Mouse (Mus musculus) thymus, adult 2 months (tissue): Measurements from ENCODE around the gene Nsmce1. TPM values are rescaled to one million over a fixed set of nuclear protein-coding genes. Genes with fewer than 3 reads are reported as not detected.
A peak's percentile ranks its signal among the peaks of the same experiment; 100 is the strongest.

ENCODE experiments used
- DNase-seq: peaks from one replicate; pipeline ENCODE4 v3.0.0; 2021
- H3K27ac ChIP-seq: fragments of 200-500 bp; 2 replicates; pipeline ENCODE4 v1.5.1; 2012; ENCODE audit warnings: low read length, control low read depth; ENCODE audit not compliant: control insufficient read depth, insufficient read depth
- H3K27me3 ChIP-seq: fragments of 200-500 bp; 2 replicates; pipeline ENCODE4 v1.6.1; 2012; ENCODE audit warnings: mild to moderate bottlenecking, low read length, moderate library complexity, mixed read lengths; ENCODE audit not compliant: control insufficient read depth, insufficient read depth
- H3K36me3 ChIP-seq: fragments of 200-500 bp; 2 replicates; pipeline ENCODE4 v1.6.1; 2012; ENCODE audit warnings: mild to moderate bottlenecking, low read length, moderate library complexity; ENCODE audit not compliant: control insufficient read depth, insufficient read depth
- H3K4me1 ChIP-seq: fragments of 200-500 bp; replicated peaks from 2 replicates; pipeline ENCODE4 v1.6.1; 2012; ENCODE audit warnings: low read length; ENCODE audit not compliant: control insufficient read depth, insufficient read depth
- H3K4me3 ChIP-seq: fragments of 200-500 bp; 2 replicates; pipeline ENCODE4 v1.5.1; 2012; ENCODE audit warnings: mild to moderate bottlenecking, low read length, control low read depth, moderate library complexity; ENCODE audit not compliant: control insufficient read depth, insufficient read depth
- CTCF ChIP-seq: fragments of 200-500 bp; IDR thresholded peaks from 2 replicates; pipeline ENCODE4 v1.5.1; 2012; ENCODE audit warnings: mild to moderate bottlenecking, control low read depth, low read length, moderate library complexity, borderline replicate concordance; ENCODE audit not compliant: control insufficient read depth, poor library complexity, insufficient read depth; ENCODE audit errors: extremely low read depth
- POLR2A ChIP-seq: fragments of 200-500 bp; IDR thresholded peaks from 2 replicates; pipeline ENCODE4 v1.6.1; 2012; ENCODE audit warnings: mild to moderate bottlenecking, low read length, control low read depth, moderate library complexity; ENCODE audit not compliant: control insufficient read depth, poor library complexity, insufficient read depth; ENCODE audit errors: extremely low read depth
- whole genome bisulfite sequencing: fragments of 180-500 bp; shearing (Covaris S2); methylation state at CpG from one replicate; pipeline ENCODE4 v1.1.7; 2018; 5-methylcytosine and 5-hydroxymethylcytosine counted together
- polyA plus RNA-seq: library from polyadenylated mRNA; depleted of rRNA; stranded (reverse); fragments of >200 nt; gene quantifications from 2 replicates; pipeline ENCODE4 v1.2.3, GENCODE M21; 2012

Nsmce1 gene
- polyA plus RNA-seq, 1 experiment = 111 TPM

- Histone ChIP-seq H3K4me1 (peaks cover 14% of the 10 kb centered on the region), H3K36me3 (no peaks in the 10 kb centered on the region), H3K27ac (no peak overlapping the region), H3K27me3 (no peaks in the 10 kb centered on the region), H3K4me3 (no peak overlapping the region)
- TF ChIP-seq POLR2A (no peak), CTCF (no peak)
- 97% methylated on average over 5 of the region's 5 CpGs for WGBS
- DNase-seq = no peak
Measured at GRCm38 (mm10) chr7:125504618-125505017, 13.2 kb upstream of the Nsmce1 start.

- DNase-seq = no peak
- Histone ChIP-seq H3K4me3 (no peak overlapping the region), H3K36me3 (no peaks in the 10 kb centered on the region), H3K27ac (no peak overlapping the region), H3K4me1 (peaks cover 14% of the 10 kb centered on the region), H3K27me3 (no peaks in the 10 kb centered on the region)
- WGBS = 53% methylated on average over 5 of the region's 5 CpGs
- TF ChIP-seq POLR2A (no peak), CTCF (no peak)
Measured at GRCm38 (mm10) chr7:125503374-125504092, 12.1 kb upstream of the Nsmce1 start.

DNA sequence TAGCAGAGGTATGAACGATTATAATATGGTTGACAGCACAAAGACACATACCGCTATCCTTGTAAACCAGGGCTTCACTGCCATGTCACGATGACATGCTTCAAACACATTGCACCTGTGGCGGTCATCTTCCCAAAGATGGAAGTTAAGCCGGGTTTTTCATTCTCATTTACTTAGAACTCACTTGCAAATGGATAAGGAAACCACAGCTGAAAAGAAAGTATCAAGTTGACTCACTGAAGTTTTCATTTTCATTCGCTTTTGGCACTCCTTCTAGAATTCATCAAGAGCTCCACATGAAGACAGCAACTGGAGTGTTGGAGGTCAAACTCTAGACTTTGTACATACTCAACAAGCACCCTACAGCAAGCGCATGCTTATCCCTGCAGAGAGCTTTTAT lies 9.5 kb upstream of the Nsmce1 start:
- TF ChIP-seq POLR2A = no peak
- no peak for TF ChIP-seq CTCF
- Histone ChIP-seq H3K27me3 (no peaks in the 10 kb centered on the region), H3K27ac (no peak overlapping the region), H3K4me1 (peaks cover 9% of the 10 kb centered on the region), H3K36me3 (no peaks in the 10 kb centered on the region), H3K4me3 (no peak overlapping the region)
- 90% methylated on average over 7 of the region's 7 CpGs for WGBS
- DNase-seq = no peak

DNA sequence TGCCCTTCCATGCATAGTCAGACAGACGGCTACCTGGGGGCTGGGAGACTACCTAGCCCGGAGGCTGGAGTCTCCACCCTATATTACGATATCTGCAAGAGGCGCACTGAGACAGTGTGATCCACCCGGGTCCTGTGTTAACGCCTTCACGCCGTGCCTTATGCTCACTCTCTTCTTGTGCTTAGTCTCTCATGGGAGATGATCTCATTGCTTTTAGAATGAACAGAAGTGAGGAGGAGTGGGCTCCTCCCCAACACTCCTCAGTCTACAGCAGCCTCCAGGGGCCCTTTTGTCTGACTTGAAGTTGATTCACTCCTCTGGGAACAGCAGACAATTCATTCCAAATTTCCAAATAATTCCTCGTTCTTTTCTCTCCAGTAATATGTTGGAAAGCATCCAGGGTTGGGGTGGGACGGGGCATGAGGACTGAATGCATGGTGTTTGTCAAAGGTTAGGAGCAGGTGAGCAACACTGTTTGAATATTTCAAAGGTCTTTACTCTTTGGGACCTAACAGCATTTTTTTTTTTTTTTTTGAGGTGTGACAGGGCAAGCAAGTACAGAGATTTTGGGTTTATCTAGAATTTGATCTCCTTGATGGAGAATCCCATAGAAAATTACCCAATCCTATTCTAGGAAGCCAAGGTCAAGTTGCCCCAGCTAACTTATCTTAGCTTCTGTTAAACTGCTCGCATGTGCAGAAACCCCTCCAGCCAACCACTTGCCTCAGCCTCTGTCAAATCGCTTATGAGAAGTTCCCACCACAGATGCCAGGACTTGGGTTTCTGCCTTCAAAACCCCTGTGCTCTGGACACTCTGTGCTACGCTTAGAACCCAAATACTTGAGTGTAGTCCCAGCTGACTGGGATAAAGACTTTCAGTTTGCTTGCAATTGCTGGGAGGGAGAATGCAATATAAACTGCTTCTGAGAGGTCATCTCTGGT lies 8.8 kb upstream of the Nsmce1 start:
- Histone ChIP-seq H3K4me3 (no peak overlapping the region), H3K27me3 (no peaks in the 10 kb centered on the region), H3K36me3 (no peaks in the 10 kb centered on the region), H3K4me1 (peaks cover 13% of the 10 kb centered on the region), H3K27ac (no peak overlapping the region)
- no peak for DNase-seq
- no peak for TF ChIP-seq POLR2A
- WGBS = 93% methylated on average over 13 of the region's 13 CpGs

DNA sequence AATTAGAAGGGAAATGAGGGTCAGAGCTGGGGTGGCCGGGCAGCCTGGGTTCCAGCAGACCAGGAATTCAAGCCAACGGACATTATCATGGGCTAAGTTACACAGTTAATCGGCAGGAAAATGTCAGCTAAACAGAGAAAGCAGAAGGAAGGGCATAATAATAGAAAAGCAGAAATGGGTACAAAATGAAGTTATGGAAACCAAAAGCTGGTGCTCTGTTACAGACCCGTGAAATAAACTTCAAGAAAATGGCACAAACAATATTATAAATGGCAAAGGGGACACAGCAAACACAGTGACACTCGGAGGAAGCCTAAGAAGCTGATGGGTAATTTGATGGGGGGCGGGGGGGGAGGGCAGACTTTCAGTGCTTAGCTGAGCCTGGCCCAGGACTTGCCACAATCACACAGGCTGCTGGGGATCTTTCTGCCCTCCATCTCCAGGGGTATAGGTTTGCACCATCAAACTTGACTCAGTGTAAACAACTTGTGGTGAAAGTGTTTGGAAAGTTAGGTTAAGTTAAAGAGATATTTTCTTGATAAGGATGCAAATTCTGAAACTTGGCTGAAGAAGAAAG lies 4.6 kb upstream of the Nsmce1 start:
- no peak for DNase-seq
- H3K36me3 ChIP-seq = no peaks in the 10 kb centered on the region
- TF ChIP-seq POLR2A (no peak), CTCF (no peak)
- no peak overlapping the region for H3K27ac ChIP-seq
- H3K4me1 ChIP-seq = peaks cover 39% of the 10 kb centered on the region
- WGBS = 51% methylated on average over 6 of the region's 6 CpGs
- no peaks in the 10 kb centered on the region for H3K27me3 ChIP-seq
- H3K4me3 ChIP-seq = no peak overlapping the region

DNA sequence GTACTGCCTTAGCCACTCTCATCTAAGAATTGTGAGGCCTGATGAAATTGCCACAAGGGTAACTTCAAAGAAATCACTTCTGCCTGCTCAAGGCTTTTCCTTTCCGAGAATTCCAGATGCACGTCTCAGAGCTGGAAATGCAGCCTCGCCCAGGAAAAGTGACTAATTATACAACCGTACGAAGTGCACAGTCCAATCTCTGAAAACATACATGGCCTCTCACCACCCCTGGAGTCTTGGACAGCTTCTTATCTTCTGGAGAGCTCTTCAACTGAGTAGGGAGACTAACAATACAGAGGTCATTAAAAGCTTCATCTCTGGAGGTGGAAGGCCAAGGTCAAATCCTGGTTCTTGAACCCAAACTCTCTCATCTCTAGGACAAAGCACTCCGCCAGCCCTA lies 1.2 kb upstream of the Nsmce1 start:
- TF ChIP-seq CTCF (no peak), POLR2A (no peak)
- Histone ChIP-seq H3K27ac (peak overlapping the region; percentile 92), H3K27me3 (no peaks in the 10 kb centered on the region), H3K36me3 (no peaks in the 10 kb centered on the region), H3K4me1 (peaks cover 59% of the 10 kb centered on the region), H3K4me3 (no peak overlapping the region)
- 95% methylated on average over 6 of the region's 6 CpGs for WGBS
- DNase-seq = no peak
